Mouse (Mus musculus): ENCODE results near the gene Snrpa1. TPM values are rescaled to one million over a fixed set of nuclear protein-coding genes. Genes with fewer than 3 reads are reported as not detected.

The Snrpa1 gene
- polyA plus RNA-seq, 1 experiment, result 65.6 TPM

DNA sequence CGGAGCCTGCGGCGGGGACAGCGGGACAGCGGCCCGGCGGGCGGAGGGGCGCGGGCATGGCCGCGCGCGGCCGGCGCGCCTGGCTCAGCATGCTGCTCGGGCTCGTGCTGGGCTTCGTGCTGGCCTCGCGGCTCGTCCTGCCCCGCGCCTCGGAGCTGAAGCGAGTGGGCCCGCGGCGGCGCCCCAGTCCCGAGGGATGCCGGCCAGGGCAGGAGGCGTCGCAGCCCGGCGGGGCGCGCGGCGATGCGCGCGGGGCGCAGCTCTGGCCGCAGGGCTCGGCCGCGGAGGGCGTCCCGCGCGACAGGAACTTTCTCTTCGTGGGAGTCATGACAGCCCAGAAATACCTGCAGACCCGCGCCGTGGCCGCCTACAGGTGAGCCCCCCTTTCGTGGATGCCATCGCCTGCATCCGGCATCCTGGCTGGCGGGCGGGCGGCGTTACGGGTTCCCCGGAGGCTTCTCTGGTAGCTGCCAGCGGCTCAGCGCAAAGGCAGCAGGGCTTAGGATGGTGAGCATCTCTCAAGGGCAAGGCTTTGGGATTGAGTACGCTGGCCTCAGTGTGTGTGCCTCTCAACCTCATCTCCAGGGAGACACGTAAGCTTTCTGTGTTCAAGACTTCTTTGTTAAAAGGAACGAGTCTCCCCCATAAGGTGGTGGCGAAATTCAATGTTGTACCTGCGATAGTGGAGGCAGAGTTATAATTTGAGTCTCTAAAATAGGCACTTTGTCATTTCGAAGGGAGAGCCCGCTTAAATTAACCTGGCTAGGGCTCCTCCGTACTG lies 51.2 kb downstream of the Snrpa1 start:
- peak overlapping the region; percentile 60 for H3K4me2 ChIP-seq (ENCODE audit: low read depth)
- no peaks in the 10 kb centered on the region for H3K27me3 ChIP-seq (ENCODE audit: control insufficient read depth, insufficient read depth, insufficient read length)

GRCm38 (mm10) chr7:66110636-66111112 lies 51.9 kb downstream of the Snrpa1 start:
- Histone ChIP-seq H3K4me2 (ENCODE audit: low read depth) (peak overlapping the region; percentile 60), H3K4me3 (peak overlapping the region; percentile 46), H3ac (ENCODE audit: control insufficient read depth, insufficient read length) (peak overlapping the region; percentile 99), H3K36me3 (ENCODE audit: control insufficient read depth, insufficient read depth) (no peaks in the 10 kb centered on the region), H3K27me3 (ENCODE audit: control insufficient read depth, insufficient read depth, insufficient read length) (no peaks in the 10 kb centered on the region), H3K79me2 (ENCODE audit: control insufficient read depth, insufficient read depth) (peaks cover 59% of the 10 kb centered on the region)
- no peak for TF ChIP-seq MAX (IDR thresholded peaks at IDR 0.05; ENCODE audit: low read depth)
- TF ChIP-seq POLR2AphosphoS2 (IDR thresholded peaks at IDR 0.05; ENCODE audit: insufficient read length, low read depth), result no peak
- TF ChIP-seq USF1 (IDR thresholded peaks at IDR 0.05; ENCODE audit: low read depth), result no peak
- no peak for TF ChIP-seq CEBPB (IDR thresholded peaks at IDR 0.05; ENCODE audit: insufficient read depth, poor library complexity, severe bottlenecking)
- TF ChIP-seq TCF12 (IDR thresholded peaks at IDR 0.05; ENCODE audit: insufficient read depth, poor library complexity, severe bottlenecking), result no peak
- no peak for TF ChIP-seq TCF3 (IDR thresholded peaks at IDR 0.05; ENCODE audit: insufficient read length, low read depth)
- TF ChIP-seq REST (IDR thresholded peaks at IDR 0.05; ENCODE audit: insufficient read depth, insufficient read length), result no peak
- no peak for TF ChIP-seq MYOG (IDR thresholded peaks at IDR 0.05; ENCODE audit: control insufficient read depth in 1 of 3, insufficient read depth in 1 of 3, insufficient read length in 2 of 3, low read depth in 2 of 3)
- TF ChIP-seq E2F4 (IDR thresholded peaks at IDR 0.05; ENCODE audit: insufficient read depth), result no peak
- TF ChIP-seq SRF (IDR thresholded peaks at IDR 0.05; ENCODE audit: control insufficient read depth, insufficient read length, low read depth), result no peak
- TF ChIP-seq MYOD1 (IDR thresholded peaks at IDR 0.05; ENCODE audit: control insufficient read depth in 1 of 3, insufficient read length in 2 of 3, low read depth in 2 of 3), result no peak
- TF ChIP-seq POLR2A (IDR thresholded peaks at IDR 0.05; ENCODE audit: insufficient read length, low read depth), result no peak

More for the DNA sequence above, 51.2 kb downstream of the Snrpa1 start:
- Histone ChIP-seq H3K4me3 (peak overlapping the region; percentile 46), H3K36me3 (ENCODE audit: control insufficient read depth, insufficient read depth) (no peaks in the 10 kb centered on the region), H3K79me2 (ENCODE audit: control insufficient read depth, insufficient read depth) (peaks cover 53% of the 10 kb centered on the region), H3ac (ENCODE audit: control insufficient read depth, insufficient read length) (peak overlapping the region; percentile 99)
- TF ChIP-seq CEBPB (IDR thresholded peaks at IDR 0.05; ENCODE audit: insufficient read depth, poor library complexity, severe bottlenecking) (no peak), MAX (IDR thresholded peaks at IDR 0.05; ENCODE audit: low read depth) (no peak), MYOG (IDR thresholded peaks at IDR 0.05; ENCODE audit: control insufficient read depth in 1 of 3, insufficient read depth in 1 of 3, insufficient read length in 2 of 3, low read depth in 2 of 3) (no peak), USF1 (IDR thresholded peaks at IDR 0.05; ENCODE audit: low read depth) (no peak), POLR2AphosphoS2 (IDR thresholded peaks at IDR 0.05; ENCODE audit: insufficient read length, low read depth) (no peak), MYOD1 (IDR thresholded peaks at IDR 0.05; ENCODE audit: control insufficient read depth in 1 of 3, insufficient read length in 2 of 3, low read depth in 2 of 3) (no peak), TCF3 (IDR thresholded peaks at IDR 0.05; ENCODE audit: insufficient read length, low read depth) (no peak), REST (IDR thresholded peaks at IDR 0.05; ENCODE audit: insufficient read depth, insufficient read length) (no peak), POLR2A (IDR thresholded peaks at IDR 0.05; ENCODE audit: insufficient read length, low read depth) (no peak), TCF12 (IDR thresholded peaks at IDR 0.05; ENCODE audit: insufficient read depth, poor library complexity, severe bottlenecking) (no peak), E2F4 (IDR thresholded peaks at IDR 0.05; ENCODE audit: insufficient read depth) (no peak), SRF (IDR thresholded peaks at IDR 0.05; ENCODE audit: control insufficient read depth, insufficient read length, low read depth) (no peak)

DNA sequence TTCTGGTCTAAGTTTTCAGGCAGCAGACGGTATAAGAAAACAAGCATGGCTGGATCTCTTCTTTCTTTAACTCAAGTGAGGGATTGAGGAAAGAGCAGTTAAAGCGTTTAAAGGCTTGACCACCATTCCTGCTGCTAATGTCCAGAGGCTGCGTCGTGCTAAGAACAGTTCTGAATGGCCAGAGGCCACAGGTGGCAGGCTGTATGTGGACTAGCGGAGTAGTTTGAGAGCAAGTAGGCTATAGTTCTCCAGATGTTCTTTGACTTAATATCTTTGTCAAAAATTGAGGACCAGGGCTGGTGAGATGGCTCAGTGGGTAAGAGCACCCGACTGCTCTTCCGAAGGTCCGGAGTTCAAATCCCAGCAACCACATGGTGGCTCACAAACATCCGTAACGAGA lies 52.4 kb downstream of the Snrpa1 start:
- Histone ChIP-seq H3K79me2 (ENCODE audit: control insufficient read depth, insufficient read depth) (peaks cover 65% of the 10 kb centered on the region), H3ac (ENCODE audit: control insufficient read depth, insufficient read length) (peak overlapping the region; percentile 99), H3K4me3 (peak overlapping the region; percentile 46), H3K4me2 (ENCODE audit: low read depth) (peak overlapping the region; percentile 60), H3K36me3 (ENCODE audit: control insufficient read depth, insufficient read depth) (no peaks in the 10 kb centered on the region), H3K27me3 (ENCODE audit: control insufficient read depth, insufficient read depth, insufficient read length) (no peaks in the 10 kb centered on the region)
- TF ChIP-seq E2F4 (IDR thresholded peaks at IDR 0.05; ENCODE audit: insufficient read depth) (no peak), TCF3 (IDR thresholded peaks at IDR 0.05; ENCODE audit: insufficient read length, low read depth) (no peak), REST (IDR thresholded peaks at IDR 0.05; ENCODE audit: insufficient read depth, insufficient read length) (no peak)

DNA sequence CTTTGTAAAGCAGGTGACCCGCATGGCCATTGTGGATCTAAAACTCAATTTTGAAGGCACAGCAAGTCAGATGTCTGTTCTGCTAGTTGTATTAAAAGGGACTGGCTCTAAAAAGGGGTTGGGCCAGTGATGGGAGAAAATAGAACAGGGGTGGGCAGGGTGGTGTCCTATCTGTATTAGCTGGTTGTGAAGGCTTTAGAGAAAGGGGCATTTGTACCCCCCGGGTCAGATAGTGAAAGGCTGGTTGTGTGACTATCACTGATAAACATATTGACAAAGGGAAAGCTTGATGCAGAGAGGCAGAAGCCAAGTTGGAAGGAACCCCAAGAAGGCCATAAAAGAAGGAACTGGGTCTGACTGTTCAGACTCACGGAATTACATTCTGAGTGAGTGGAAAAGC lies 54.8 kb downstream of the Snrpa1 start:
- TF ChIP-seq SRF (IDR thresholded peaks at IDR 0.05; ENCODE audit: control insufficient read depth, insufficient read length, low read depth), result no peak
- TF ChIP-seq POLR2A (IDR thresholded peaks at IDR 0.05; ENCODE audit: insufficient read length, low read depth), result no peak
- TF ChIP-seq MYOG (IDR thresholded peaks at IDR 0.05; ENCODE audit: control insufficient read depth in 1 of 3, insufficient read depth in 1 of 3, insufficient read length in 2 of 3, low read depth in 2 of 3), result no peak
- TF ChIP-seq E2F4 (IDR thresholded peaks at IDR 0.05; ENCODE audit: insufficient read depth), result no peak
- no peak for TF ChIP-seq USF1 (IDR thresholded peaks at IDR 0.05; ENCODE audit: low read depth)
- no peak for TF ChIP-seq MYOD1 (IDR thresholded peaks at IDR 0.05; ENCODE audit: control insufficient read depth in 1 of 3, insufficient read length in 2 of 3, low read depth in 2 of 3)
- TF ChIP-seq POLR2AphosphoS2 (IDR thresholded peaks at IDR 0.05; ENCODE audit: insufficient read length, low read depth), result no peak
- TF ChIP-seq MAX (IDR thresholded peaks at IDR 0.05; ENCODE audit: low read depth), result no peak
- no peak for TF ChIP-seq REST (IDR thresholded peaks at IDR 0.05; ENCODE audit: insufficient read depth, insufficient read length)
- TF ChIP-seq TCF3 (IDR thresholded peaks at IDR 0.05; ENCODE audit: insufficient read length, low read depth), result no peak
- peak overlapping the region; percentile 21 for H3K4me2 ChIP-seq (ENCODE audit: low read depth)
- no peak overlapping the region for H3K4me3 ChIP-seq
- H3ac ChIP-seq (ENCODE audit: control insufficient read depth, insufficient read length), result no peak overlapping the region
- H3K79me2 ChIP-seq (ENCODE audit: control insufficient read depth, insufficient read depth), result peaks cover 88% of the 10 kb centered on the region
- H3K27me3 ChIP-seq (ENCODE audit: control insufficient read depth, insufficient read depth, insufficient read length), result no peaks in the 10 kb centered on the region
- no peaks in the 10 kb centered on the region for H3K36me3 ChIP-seq (ENCODE audit: control insufficient read depth, insufficient read depth)

Data from myocyte (in vitro differentiated cells).